Mouse (Mus musculus) right cerebral cortex, postnatal 25 days (tissue): ENCODE measurements around the gene Pfkfb3.
"Not testable (repeated sequence)": the region's sequence is repeated elsewhere in the genome, so short reads cannot be mapped to it uniquely, and the experiment has no call there.

ENCODE experiments used
- DNase-seq: peaks from one replicate; pipeline ENCODE4 v3.0.0; 2022

Pfkfb3 gene

GRCm38 (mm10) chr2:11548508-11548907, 5.4 kb downstream of the Pfkfb3 start:
- no peak for DNase-seq

GRCm38 (mm10) chr2:11547609-11548008, 6.3 kb downstream of the Pfkfb3 start:
- no peak for DNase-seq

GRCm38 (mm10) chr2:11546091-11546490, 7.8 kb downstream of the Pfkfb3 start:
- DNase-seq, result no peak

GRCm38 (mm10) chr2:11545380-11545779, 8.5 kb downstream of the Pfkfb3 start:
- DNase-seq, result no peak

- DNase-seq, result no peak
Observed at GRCm38 (mm10) chr2:11544342-11544741, 9.5 kb downstream of the Pfkfb3 start.

GRCm38 (mm10) chr2:11543158-11543557, 10.7 kb downstream of the Pfkfb3 start:
- DNase-seq, result no peak

GRCm38 (mm10) chr2:11542640-11543039, 11.2 kb downstream of the Pfkfb3 start:
- peak; percentile 63 for DNase-seq

GRCm38 (mm10) chr2:11542121-11542520, 11.8 kb downstream of the Pfkfb3 start:
- DNase-seq, result no peak

GRCm38 (mm10) chr2:11541528-11541927, 12.3 kb downstream of the Pfkfb3 start:
- not testable (repeated sequence) for DNase-seq

- no peak for DNase-seq
Observed at GRCm38 (mm10) chr2:11535966-11536365, 17.9 kb downstream of the Pfkfb3 start.

- peak; percentile 84 for DNase-seq
Observed at GRCm38 (mm10) chr2:11535412-11535928, 18.4 kb downstream of the Pfkfb3 start.

- DNase-seq, result no peak
Observed at GRCm38 (mm10) chr2:11534826-11535225, 19.1 kb downstream of the Pfkfb3 start.

GRCm38 (mm10) chr2:11530101-11530500, 23.8 kb downstream of the Pfkfb3 start:
- DNase-seq, result peak; percentile 73

- DNase-seq, result no peak
Observed at GRCm38 (mm10) chr2:11526063-11526462, 27.8 kb downstream of the Pfkfb3 start.

GRCm38 (mm10) chr2:11524736-11525135, 29.1 kb downstream of the Pfkfb3 start:
- no peak for DNase-seq

GRCm38 (mm10) chr2:11521758-11522157, 32.1 kb downstream of the Pfkfb3 start:
- no peak for DNase-seq

- no peak for DNase-seq
Observed at GRCm38 (mm10) chr2:11520786-11521185, 33.1 kb downstream of the Pfkfb3 start.

- DNase-seq, result no peak
Observed at GRCm38 (mm10) chr2:11515828-11516227, 38.0 kb downstream of the Pfkfb3 start.

- peak; percentile 9 for DNase-seq
Observed at GRCm38 (mm10) chr2:11513057-11513967, 40.6 kb downstream of the Pfkfb3 start.

GRCm38 (mm10) chr2:11512127-11512526, 41.8 kb downstream of the Pfkfb3 start:
- no peak for DNase-seq

- no peak for DNase-seq
Observed at GRCm38 (mm10) chr2:11503736-11504135, 50.1 kb downstream of the Pfkfb3 start.

GRCm38 (mm10) chr2:11502901-11503431, 50.9 kb downstream of the Pfkfb3 start:
- DNase-seq, result peak; percentile 84

GRCm38 (mm10) chr2:11502255-11502765, 51.6 kb downstream of the Pfkfb3 start:
- DNase-seq, result no peak
